In genomic region chr5:111985997-111986396, GRCm38 (mm10) we compare ENCODE assay signal across 28 mouse cellular contexts.
"Had no signal": no experiment of that assay in that cellular context is flagged by ENCODE, and none has a peak within 500 bp of the region (broad histone marks: within the 10 kb centered on the region; RNA-seq: fewer than 3 reads in every experiment).

No protein-coding gene starts in this region.

- DNase-seq: cerebellum, adult 18-20 months; cerebellum, adult 2 months; cerebellum, adult 8-10 months; cerebellum, adult 9-10 months; cerebellum, adult 9-11 months; cerebellum, postnatal 10 days; cerebellum, postnatal 14 days; cerebellum, postnatal 25 days; cerebellum, postnatal 36 days; embryo, embryonic 11 days; forebrain, postnatal 0 days; gastrocnemius, adult 2 months; gastrocnemius, postnatal 10 days; gastrocnemius, postnatal 14 days; gastrocnemius, postnatal 25 days; gastrocnemius, postnatal 36 days; heart, adult 18-20 months had no signal

- H3K9ac ChIP-seq: embryonic facial prominence, embryonic 12.5 days; embryonic facial prominence, embryonic 13.5 days; embryonic facial prominence, embryonic 15.5 days; forebrain, embryonic 12.5 days; forebrain, embryonic 13.5 days; forebrain, embryonic 15.5 days; forebrain, postnatal 0 days had no signal

- H3K4me3 ChIP-seq: embryonic facial prominence, embryonic 10.5 days; embryonic facial prominence, embryonic 12.5 days; embryonic facial prominence, embryonic 13.5 days; embryonic facial prominence, embryonic 15.5 days; erythroblast, embryonic 14.5 days; forebrain, embryonic 10.5 days; forebrain, embryonic 12.5 days; forebrain, embryonic 13.5 days; forebrain, embryonic 15.5 days; gastrocnemius, adult 2 months had no signal

- H3K27me3 ChIP-seq: embryonic facial prominence, embryonic 12.5 days; embryonic facial prominence, embryonic 13.5 days; embryonic facial prominence, embryonic 15.5 days; forebrain, embryonic 12.5 days; forebrain, embryonic 15.5 days had no signal

- H3K4me2 ChIP-seq: embryonic facial prominence, embryonic 12.5 days; embryonic facial prominence, embryonic 13.5 days; embryonic facial prominence, embryonic 15.5 days; forebrain, embryonic 12.5 days; forebrain, embryonic 13.5 days; forebrain, embryonic 15.5 days had no signal

- H3K9me3 ChIP-seq: embryonic facial prominence, embryonic 10.5 days; embryonic facial prominence, embryonic 12.5 days; embryonic facial prominence, embryonic 13.5 days; embryonic facial prominence, embryonic 15.5 days; forebrain, embryonic 10.5 days; forebrain, embryonic 15.5 days had no signal

- H3K27ac ChIP-seq: embryonic facial prominence, embryonic 10.5 days; embryonic facial prominence, embryonic 12.5 days; embryonic facial prominence, embryonic 13.5 days; embryonic facial prominence, embryonic 15.5 days; forebrain, embryonic 10.5 days; forebrain, embryonic 12.5 days; forebrain, embryonic 13.5 days; forebrain, embryonic 15.5 days; gastrocnemius, adult 2 months had no signal

- H3K4me1 ChIP-seq: embryonic facial prominence, embryonic 10.5 days; embryonic facial prominence, embryonic 12.5 days; embryonic facial prominence, embryonic 13.5 days; embryonic facial prominence, embryonic 15.5 days; forebrain, embryonic 10.5 days; forebrain, embryonic 12.5 days; forebrain, embryonic 13.5 days; forebrain, embryonic 15.5 days had no signal

- H3K36me3 ChIP-seq: embryonic facial prominence, embryonic 10.5 days; embryonic facial prominence, embryonic 12.5 days; embryonic facial prominence, embryonic 13.5 days; embryonic facial prominence, embryonic 15.5 days; forebrain, embryonic 10.5 days; forebrain, embryonic 12.5 days; forebrain, embryonic 15.5 days had no signal

- ATAC-seq: forebrain, embryonic 13.5 days; forebrain, embryonic 14.5 days; forebrain, embryonic 15.5 days; forebrain, embryonic 16.5 days; forebrain, postnatal 0 days had no signal
